Mouse (Mus musculus): ENCODE measurements around the gene Tas1r1.

DNA sequence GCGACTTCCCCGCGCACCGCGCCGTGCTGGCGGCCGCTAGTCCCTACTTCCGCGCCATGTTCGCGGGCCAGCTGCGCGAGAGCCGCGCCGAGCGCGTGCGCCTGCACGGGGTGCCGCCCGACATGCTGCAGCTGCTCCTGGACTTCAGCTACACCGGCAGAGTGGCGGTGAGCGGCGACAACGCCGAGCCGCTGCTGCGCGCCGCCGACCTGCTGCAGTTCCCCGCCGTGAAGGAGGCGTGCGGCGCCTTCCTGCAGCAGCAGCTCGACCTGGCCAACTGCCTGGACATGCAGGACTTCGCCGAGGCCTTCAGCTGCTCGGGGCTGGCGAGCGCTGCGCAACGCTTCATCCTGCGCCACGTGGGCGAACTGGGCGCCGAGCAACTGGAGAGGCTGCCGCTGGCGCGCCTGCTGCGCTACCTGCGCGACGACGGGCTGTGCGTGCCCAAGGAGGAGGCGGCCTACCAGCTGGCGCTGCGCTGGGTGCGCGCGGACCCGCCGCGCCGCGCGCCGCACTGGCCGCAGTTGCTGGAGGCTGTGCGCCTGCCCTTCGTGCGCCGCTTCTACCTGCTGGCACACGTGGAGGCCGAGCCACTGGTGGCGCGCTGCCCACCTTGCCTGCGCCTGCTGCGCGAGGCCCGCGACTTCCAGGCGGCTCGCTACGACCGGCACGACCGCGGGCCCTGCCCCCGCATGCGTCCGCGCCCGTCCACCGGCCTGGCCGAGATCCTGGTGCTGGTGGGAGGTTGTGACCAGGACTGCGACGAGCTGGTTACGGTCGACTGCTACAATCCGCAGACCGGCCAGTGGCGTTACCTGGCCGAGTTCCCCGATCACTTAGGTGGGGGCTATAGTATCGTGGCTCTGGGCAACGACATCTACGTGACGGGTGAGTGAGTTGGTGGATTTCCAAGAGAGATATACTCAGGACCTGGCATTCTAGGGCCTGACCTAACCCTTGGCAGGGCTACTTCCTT lies 29.0 kb downstream of the Tas1r1 start:
- TF ChIP-seq CTCF (IDR thresholded peaks at IDR 0.05; ENCODE audit: control insufficient read depth, insufficient read depth, insufficient replicate concordance, low read depth, low read length) (no peak), POLR2A (IDR thresholded peaks at IDR 0.05; ENCODE audit: control insufficient read depth, low read depth, low read length) (no peak)

Measured in testis, adult 2 months (tissue).